Mouse (Mus musculus) bone marrow macrophage, adult 2 months (primary cell): ENCODE results near the gene Cabp1.

ENCODE experiments used
- CTCF ChIP-seq: IDR thresholded peaks from 2 replicates; pipeline ENCODE4 v1.5.1; 2012; ENCODE audit warnings: low read depth, mild to moderate bottlenecking, low read length, moderate library complexity
- POLR2A ChIP-seq: IDR thresholded peaks from 2 replicates; pipeline ENCODE4 v1.6.1; 2012; ENCODE audit warnings: mild to moderate bottlenecking, low read depth, low read length, borderline replicate concordance

DNA sequence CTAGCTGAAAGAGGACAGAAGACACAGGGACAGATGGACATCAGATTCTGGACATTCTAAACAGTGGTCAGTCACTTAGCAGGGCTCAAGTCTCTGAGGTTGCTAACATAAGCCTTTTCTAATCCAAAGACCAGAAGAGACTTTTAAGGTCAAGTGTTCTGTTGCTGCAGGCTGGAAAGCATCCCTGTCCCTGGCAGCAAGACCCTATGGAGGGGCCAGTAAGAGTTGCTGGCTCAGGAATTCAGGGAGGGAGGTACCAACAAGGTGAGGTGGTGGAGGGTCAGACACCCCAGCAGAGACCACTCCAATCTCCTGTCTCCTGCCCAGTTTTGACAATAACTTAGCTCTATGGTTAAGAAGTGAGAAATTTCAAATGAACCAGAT, 47.4 kb downstream of the Cabp1 start:
- no peak for TF ChIP-seq CTCF
- TF ChIP-seq POLR2A = no peak
